Mouse (Mus musculus) heart, postnatal 10 days (tissue): ENCODE data around the gene Dnal4. TPM values are rescaled to one million over a fixed set of nuclear protein-coding genes. Genes with fewer than 3 reads are reported as not detected.
A peak's percentile ranks its signal among the peaks of the same experiment; 100 is the strongest.
"Not testable (repeated sequence)": the region's sequence is repeated elsewhere in the genome, so short reads cannot be mapped to it uniquely, and the experiment has no call there.

Experiments used
- DNase-seq, 2 experiments: peaks; one replicate each; pipeline ENCODE4 v3.0.0; 2021
- intact Hi-C: fragments of 180-260 bp; cut with DNase I; formaldehyde crosslinking; loops from one replicate; pipeline ENCODE4 v1.15.1; 2025
- total RNA-seq, 2 experiments: library from RNA; stranded (reverse); gene quantifications; 2 replicates each; pipeline ENCODE4 v1.2.3; 2021

Gene Dnal4
- total RNA-seq = 10 to 100 TPM; 20.2 to 22.9 TPM

DNA sequence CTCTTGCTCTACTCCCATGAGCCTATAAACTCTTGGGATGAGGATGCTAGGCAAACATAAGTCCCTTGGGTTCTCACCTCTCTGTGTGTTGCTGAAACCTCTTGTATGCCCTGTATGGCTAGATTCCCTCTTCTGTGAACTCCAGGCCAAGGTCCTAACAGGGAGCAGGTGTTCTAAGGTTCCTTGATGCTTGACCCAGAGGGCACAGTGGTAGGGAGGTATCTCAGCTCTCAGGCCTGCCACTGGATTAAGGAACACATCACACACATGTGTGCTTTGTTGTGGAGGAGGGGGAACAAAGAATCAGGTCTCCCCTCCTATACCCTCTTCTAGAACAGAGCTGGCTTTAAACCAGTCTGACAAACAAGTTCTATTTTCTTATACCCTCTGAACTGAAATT is at the start of gene Dnal4:
Dnal4 (minus strand) TSS at position 101 of the 400 bp plus-strand sequence.
- no peak for DNase-seq
- intact Hi-C loops = no loop called here

DNA sequence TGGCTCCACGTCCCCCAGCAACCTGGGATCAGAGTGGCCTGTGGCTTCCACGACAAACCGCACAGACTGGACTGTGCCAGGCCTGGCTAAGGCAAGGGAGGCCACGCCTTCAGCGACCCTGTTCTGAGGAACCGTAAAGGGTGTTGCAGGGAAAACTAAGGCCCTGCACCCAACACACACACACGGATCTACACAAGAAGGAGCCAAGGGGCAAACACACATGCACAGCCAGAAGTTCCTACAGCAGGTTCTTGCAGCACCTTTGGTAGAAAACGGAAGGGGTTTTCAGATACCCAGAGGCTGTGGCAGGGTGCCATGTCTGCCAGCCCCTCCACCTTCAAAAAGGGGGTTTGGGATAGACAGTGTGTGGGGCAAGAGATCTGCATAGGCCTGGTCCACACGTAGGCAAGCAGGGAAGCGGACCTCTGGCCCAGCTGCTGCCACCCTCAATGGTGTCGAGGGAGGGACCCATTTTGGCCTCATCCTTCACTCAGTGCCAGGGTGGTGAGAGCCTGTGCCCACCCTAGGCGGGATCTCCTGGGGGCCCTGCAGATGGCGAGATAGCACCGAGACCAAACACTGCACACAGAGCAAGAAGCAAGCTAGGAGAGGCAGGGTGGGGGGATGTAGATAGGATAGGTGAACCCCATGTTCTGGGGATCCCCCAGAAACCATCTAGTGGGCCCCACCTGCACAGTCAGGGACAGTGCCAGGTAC is 49.6 kb upstream of the Dnal4 start:
- intact Hi-C loops = no loop called here
- no peak for DNase-seq

DNA sequence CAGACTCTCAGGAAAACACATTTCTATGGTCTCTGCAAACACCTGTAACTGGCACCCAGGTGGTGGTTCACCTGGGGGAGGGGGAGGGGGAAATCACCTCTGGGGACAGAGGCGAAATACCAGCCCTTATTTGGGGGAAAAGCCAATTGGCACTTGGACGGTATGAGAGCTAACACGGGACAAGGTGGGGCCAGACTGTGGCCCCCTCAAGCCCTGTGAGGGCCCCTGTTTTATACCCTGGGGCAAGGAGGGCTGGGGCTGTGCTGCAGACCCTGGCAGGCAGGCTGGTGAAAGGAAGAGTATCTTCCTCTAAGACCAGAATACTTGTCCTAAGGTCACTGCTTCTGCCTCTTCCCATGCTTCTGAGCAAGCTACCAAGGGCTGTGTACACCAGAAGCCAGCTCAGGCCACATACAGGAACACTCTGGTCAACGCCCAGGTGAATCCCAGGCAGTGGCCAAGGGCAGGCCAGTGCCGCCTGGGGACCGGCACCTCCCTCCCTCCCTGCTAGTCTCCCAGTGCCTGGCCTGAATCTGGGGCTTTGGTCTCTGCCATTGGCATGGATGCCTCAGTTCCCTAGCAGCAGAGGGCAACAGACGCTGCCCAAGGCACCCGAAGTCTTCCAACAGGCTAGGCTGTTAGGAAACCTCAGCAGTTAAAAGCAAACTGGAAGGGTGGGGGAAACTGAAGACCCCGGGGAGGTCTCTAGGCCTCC is 48.7 kb upstream of the Dnal4 start:
- intact Hi-C loops = no loop called here
- DNase-seq = no peak

DNA sequence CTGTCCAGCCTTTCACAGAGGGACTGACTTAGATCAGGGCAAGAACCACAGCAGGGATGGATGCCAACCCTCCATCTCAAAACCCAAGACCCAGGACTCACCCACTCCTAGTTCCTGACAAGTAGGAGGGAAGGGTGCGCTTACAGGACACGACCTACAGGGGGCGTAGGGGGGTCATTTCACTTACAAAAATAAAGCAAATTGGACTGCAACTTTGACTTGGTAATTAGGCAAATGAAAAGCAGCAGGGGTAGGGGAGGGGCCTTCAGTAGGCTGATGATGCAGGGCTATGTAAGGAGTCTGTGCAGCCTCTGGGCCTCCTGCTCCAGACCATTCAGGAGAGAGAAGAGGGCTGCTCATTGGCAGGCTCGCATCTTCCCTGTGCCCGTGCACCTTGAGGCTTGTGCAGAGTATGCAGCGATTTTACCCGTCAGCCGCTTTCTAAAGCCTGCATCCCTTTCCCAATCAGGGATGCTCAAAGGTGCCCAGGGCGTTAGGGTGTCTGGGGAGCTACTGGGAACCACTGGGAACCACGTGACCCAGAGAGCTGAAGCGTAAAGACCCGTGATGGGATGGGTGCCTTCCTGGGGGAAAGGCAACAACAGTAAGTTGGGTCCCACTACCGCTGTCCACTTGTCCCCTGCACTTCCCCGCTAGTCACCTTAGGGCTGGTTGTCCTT is 47.6 kb upstream of the Dnal4 start:
- DNase-seq = no peak

DNA sequence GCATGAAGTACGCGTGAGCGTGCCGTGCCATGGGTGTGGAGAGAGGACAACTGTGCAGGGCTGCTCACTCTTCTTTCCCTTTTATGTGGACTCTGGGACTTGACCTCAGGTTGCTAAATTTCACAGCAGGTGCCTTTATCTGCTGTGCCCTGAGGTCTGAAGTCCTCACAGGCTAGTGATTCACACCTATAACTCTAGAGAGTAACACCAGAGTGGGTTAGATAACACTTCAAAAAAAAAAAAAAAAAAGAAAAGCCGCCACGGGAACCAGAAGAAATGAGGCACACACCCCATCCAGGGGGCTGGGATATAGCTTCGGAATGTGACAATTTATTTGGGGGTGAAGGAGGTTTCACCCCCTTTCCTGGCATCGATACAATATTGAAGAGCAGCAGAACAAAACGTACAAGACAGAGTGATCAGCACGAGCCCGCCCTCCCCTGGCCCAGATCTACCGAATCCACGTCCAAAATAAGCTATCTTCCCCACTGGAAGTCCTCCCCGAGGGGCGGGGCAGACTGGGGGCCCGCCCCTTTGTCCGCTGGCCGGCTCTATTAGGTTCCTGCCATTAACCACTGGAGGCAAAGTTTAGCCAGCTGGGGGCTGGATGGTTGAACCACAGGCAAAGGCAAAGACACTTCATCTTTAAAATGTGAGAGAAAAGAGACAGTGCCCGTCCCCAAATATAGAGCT is 46.1 kb upstream of the Dnal4 start:
- DNase-seq = peak; percentile 76
- intact Hi-C loops = no loop called here

More for the DNA sequence above, 47.6 kb upstream of the Dnal4 start:
- intact Hi-C loops = no loop called here

DNA sequence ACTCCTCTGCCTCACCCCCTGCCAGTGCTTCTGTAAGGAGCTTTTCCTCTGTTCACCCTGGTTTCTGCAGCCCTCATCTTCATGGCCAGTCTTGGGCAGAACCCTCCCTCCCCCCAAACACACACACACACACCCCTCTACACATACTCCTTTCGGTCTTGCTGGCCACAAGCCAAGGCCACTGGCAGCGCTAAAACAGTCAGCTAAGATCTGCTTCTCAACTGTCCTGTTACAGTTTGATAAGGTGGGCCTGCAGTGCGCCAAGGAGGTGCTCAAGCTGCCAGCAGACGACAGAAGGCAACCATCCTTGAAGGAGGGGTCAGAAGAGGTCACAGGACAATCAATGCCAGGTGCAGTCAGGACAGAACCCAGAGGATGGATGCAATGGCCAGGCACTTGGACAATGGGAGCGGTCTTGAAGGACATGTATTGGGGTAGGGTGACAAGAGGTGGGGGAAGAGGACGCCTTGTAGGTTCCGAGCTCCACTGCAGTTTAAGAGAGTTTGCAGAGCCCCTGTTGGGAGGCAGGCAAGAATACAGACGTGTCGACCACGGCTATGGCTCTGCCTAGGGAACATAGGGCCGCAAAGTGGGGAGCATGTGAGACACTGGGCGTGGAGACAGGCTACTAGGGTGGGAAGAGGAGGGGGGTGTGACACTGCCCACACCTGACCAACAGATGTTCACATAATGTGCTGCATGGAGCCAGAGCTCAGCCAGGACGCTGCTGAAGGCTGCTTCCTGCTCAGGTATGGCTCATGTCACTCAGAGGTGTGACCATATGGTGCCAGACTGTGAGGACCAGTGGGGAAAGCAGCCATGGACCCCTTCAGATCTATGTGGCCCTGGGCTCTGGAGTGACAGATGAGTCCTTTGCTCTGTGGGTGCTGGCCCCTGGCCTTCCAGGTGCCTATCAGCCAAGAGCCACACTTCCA is 44.9 kb upstream of the Dnal4 start:
- no peak for DNase-seq
- intact Hi-C loops = no loop called here

DNA sequence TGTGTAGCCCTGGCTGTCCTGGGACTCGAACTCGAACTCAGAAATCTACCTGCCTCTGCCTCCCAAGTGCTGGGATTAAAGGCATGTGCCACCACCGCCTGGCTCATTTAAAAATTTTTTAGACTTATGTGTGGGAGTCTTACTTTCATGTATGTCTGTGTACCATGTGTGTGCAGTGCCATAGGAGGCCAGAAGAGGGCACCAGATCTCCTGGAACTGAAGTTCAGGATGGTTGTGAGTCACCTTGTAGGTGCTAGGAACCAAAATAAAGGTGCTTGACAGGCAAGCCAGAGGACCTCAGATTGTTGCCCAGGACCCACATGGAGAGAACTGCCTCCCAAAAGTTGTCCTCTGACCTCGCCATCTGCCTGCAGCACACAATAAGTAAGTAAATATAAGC is 40.7 kb upstream of the Dnal4 start:
- intact Hi-C loops = no loop called here
- no peak for DNase-seq

DNA sequence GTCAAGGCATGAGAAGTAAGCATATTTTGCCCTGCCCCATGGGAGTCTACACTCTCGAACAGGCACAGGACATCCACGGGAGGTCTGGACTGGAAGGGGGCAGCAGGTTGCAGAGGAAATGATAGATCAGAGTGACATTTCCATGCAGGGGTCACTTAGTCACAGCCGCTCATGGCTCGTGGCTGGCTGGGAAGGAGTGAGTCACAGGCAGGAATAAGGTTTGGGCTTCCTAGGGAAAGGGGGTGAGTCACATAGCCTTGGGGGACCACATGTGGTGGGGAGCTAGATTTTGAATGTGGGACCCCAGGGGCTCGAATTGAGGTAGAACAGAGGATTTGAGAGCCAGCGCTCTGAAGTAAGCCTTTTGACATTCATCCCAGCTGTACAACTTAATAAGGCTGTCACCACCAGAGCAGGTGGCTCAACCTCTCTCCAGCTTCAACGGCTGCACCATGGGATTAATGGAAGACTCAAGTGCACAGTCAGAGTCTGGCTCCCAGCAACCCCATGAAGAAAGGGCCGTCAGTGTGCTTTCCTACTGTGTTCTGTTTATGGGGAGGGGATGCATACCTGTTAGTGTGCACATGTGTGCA is 36.1 kb upstream of the Dnal4 start:
- DNase-seq = no peak
- intact Hi-C loops = no loop called here

DNA sequence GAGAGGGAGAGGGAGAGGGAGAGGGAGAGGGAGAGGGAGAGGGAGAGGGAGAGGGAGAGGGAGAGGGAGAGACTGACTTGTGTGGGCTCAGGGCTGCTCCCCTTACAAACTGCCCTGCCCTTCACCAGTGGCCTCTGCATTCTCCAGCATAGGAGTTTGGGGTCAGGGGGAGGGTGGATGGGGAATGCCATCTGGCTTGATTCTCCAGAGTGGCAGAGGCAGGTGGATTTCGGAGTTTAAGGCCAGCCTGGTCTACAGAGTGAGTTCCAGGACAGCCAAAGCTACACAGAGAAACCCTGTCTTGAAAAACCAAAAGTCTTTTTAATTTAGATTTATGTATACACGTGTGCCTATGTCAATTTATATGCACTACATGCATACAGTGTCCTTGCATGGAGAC is 35.2 kb upstream of the Dnal4 start:
- DNase-seq, intact Hi-C loops: not testable (repeated sequence)

DNA sequence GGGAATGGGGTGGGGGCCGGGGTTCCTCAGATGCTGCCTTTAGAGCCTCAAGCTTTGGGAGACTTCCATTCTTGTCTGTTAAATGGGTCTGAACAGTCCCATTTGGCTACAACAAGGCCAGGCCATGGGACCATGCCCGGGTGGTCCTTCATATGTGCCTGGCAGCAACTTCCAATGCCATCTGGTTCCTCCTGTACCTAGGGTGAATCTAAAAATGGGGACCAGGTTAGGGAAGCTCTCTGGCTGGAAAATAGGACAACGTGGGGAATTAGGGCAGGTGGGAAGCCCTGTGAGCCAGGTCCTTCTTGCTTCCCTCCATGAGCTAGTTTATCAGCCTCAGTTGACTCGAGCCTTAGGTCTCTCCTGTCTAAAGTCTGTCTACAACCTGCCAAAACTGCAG is 33.3 kb upstream of the Dnal4 start:
- no peak for DNase-seq
- intact Hi-C loops = no loop called here

DNA sequence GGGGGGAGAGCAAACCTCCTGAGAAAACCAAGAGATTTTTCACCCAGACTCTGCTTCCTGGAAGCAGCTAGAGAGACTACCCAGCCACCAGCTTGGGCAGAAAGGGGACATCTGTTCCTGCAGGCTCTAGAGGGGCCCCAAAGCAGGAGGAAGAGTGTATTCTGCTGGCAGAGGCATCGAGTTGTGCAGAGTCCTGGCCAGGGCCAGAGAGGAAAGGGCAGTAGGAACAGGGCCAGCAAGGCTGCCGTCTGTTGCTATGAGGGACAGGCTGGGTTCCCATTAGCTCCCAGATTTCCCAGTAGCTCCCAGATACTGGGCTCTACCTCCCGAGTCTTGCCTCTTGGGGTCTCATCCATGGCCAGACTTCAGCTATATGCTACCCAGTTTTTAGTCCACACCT is 32.4 kb upstream of the Dnal4 start:
- DNase-seq = no peak
- intact Hi-C loops = no loop called here

DNA sequence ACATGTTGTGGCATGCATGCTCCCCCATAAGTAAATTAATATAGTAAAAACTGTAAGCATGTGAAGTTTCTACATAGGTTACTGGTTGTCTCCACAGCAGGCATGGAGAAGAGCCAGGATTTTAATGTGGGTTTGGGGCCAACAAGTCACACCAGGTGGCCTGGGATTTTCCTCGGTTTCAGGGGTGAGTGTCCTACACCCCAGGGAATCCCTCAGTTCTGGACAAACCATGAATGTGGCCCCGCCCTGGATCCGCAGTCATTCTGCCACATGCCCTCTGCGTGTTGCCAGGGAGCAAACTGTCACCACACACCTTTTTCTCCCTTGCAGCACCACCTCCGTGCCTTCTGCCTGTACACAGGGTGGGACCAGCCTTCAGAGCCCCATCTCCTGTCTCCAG is 31.0 kb upstream of the Dnal4 start:
- no peak for DNase-seq
- intact Hi-C loops = no loop called here

DNA sequence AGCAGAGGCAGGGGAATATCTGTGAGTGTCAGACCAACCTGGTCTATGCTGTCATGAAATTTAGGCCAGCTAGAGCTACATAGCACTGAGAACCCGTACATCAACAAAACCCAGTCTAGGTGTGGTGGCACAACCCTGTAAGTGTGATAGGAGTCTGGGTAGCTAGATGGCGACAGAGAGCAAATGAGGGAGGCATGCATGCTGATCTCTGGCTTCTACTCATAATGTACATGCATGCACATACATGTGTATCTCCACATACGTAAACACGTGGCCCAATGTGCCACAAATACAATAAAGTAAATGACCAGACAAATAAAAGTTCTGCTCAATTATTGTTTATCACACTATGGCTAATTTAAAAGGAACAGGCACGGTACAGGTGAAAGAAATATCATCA is 30.5 kb upstream of the Dnal4 start:
- peak; percentile 43 to 68 for DNase-seq
- intact Hi-C loops = no loop called here

DNA sequence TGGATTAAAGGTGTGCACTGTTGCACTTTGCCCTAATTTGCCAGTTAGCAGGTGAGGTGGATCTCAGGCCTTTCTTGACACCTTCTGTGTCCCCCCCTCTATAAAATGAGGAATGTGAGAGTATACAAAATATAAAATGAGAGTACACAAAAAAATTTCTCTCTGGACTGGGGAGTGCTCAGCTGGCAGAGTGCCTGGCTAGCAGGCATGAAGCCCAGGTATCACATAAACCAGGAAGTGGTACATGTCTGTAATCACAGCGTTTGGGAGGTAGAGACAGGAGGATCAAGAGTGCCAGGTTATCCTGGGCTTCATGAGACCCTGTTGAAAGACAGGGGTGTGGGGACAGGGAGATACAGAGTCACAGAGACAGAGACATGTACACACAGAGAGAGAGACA is 29.4 kb upstream of the Dnal4 start:
- intact Hi-C loops = no loop called here
- no peak for DNase-seq

DNA sequence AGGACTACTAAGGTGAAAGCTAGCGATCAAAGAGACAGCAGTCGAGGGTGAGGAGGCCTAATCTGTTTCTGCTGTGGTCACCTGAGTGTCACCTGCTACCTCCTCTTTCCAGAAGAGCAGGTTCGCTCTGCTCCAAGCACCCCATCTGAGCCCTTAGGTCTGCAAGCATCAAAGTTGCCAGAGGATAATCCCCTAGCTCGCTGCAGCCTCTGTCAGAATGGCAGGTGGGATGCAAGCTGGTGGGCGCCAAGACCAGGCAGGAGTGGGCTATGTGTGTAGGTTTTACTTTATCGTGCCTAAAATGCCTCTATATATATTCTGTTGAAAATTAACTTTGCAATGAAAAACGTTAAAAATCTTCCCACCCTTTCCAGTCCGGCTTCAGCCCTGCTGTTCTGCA is 27.6 kb upstream of the Dnal4 start:
- DNase-seq = no peak
- intact Hi-C loops = no loop called here

DNA sequence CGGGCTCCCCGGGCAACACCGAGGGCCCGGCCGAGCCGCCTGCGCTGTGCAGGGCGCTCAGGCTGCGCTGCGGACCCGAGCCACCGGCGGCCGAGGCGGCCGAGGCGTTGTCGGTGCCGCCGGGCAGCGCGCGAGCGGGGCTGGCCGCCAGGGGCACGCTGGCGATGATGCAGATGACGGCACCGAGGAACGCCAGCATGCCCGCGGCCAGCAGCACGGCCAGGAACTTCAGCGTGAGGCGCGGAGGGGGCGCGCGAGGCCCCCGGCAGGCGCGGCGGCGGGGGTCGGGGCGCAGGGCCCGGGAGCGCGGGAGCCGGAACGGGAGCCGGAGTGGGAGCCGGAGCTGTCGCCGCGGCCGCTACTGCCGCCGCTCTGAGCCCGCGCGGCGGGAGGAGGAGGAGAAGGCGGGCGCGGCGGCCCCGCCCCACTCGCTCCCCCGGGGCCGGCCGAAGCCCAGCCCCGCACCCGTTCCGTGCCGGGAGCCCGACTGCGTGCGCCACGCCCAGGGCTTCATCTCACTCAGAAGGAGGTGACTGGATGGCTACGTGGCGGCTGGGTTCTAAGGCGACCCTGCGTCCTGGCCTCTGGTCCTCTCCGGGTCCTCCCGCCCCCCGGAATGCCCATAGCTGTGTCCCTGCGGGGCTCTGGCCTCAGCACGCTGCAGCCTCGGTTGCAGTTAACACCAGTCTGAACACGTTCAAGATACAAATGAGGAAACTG is 26.9 kb upstream of the Dnal4 start, which contains the start of gene Nptxr:
Nptxr (minus strand) TSS at position 415 of the 720 bp plus-strand sequence.
- intact Hi-C loops = no loop called here
- DNase-seq = peak; percentile 57 to 58

DNA sequence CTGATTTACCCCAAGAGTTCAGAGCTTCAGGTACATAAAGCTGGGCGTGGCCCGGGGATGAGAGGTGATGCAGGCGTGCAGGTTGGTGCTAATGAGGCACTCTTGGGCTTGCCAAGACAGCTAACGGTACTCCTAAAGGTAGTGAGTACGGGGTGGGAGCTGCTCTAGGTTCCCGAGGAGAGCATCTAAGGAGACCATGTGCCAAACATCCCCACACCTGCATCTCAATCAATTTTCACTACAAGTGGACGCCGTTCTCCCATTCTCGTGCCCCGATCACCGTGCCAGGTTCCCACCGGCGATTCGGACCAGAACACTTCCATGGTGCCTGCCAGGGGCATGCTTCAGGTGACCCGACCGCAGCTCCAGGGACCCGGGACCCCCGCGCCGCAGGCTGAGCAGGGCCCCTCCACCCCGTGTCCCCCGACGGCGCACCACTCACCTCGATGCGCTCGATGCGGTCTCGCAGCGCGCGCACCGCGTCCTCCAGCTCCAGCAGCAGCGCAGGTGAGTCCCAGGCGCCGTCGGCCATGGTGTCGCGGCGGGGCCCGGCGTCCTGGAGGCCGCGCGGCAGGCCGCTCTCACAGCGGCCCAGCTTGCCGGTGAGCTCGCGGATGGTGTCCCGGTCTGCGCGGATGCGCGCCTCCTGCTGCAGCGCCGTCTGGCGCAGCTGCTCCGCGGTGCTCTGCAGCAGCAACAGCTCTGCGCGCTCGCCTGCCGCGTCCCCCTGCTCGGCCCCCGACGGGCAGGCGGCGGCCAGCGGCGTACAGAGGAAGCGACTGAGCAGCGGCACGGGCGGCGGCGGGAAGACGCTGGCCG is 26.1 kb upstream of the Dnal4 start:
- intact Hi-C loops = no loop called here
- DNase-seq = peak in 1 of 2 experiments; percentile 48

DNA sequence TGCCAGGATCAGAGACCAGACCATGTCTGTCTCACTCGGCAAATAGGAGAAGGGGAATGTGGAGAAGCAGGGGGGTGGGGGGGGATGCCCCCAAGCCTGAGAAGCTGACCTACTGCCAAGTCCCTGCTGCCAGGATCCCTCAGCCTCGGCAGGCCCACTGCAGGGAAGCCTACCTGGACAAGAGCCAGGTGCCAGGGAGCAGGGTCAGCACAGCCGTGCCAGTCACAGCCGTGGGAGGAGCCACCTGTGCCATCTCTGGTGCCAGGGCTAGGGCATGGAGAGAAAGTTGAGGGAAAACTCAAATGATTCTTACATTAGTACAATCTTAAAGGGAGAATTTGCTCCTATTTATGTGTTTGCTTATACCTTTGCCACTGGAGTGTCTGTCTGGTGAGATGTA is 24.7 kb upstream of the Dnal4 start:
- intact Hi-C loops = no loop called here
- DNase-seq = no peak
